In the genomic region with DNA sequence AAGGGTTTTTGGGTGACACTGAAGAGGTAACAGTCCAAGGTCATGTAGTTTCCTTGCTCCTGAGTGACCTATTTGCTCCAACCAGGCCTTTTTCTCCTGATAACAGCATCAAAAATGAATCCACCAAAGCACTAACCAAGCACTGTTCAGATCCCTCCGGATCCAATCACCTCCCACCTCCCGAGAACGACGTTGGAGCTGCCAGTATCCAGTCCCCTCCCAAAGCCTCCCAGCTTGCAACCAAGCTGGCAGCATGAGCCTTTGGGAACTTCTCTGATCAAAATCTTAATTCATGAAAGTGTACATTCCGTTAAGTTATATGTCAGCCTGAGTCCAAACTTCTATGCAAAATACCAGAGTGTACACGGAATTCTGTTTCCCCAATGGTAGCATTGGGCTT, we compare ENCODE assay signal across 21 mouse cellular contexts.
DNase-seq lines count a peak whose midpoint lies in the region; ATAC-seq and TF ChIP-seq lines count a peak whose summit lies in the region.
"Had no signal": no experiment of that assay in that cellular context is flagged by ENCODE, and none has a peak within 500 bp of the region (broad histone marks: within the 10 kb centered on the region; RNA-seq: fewer than 3 reads in every experiment).

No protein-coding gene starts in this region.

- peak; percentile 30 for DNase-seq in forebrain, postnatal 0 days
- peak; percentile 23 for DNase-seq in lung, embryonic 14.5 days
- DNase-seq in lung, postnatal 0 days (ENCODE audit: low spot score) = no peak
- DNase-seq: adrenal gland, adult 2 months; adrenal gland, adult 8-10 months; adrenal gland, postnatal 10 days; adrenal gland, postnatal 14 days; adrenal gland, postnatal 25 days; adrenal gland, postnatal 36 days; B cell, adult 2 months; cerebellum, adult 11 months; cerebellum, adult 11-12 months; cerebellum, adult 18-20 months had no signal

- 30% methylated on average over 6 of the region's 6 CpGs for WGBS in forebrain, embryonic 16.5 days
- 59% methylated on average over 6 of the region's 6 CpGs for WGBS in forebrain, embryonic 12.5 days
- 32% methylated on average over 6 of the region's 6 CpGs for WGBS in forebrain, postnatal 0 days
- WGBS in forebrain, embryonic 13.5 days = 53% methylated on average over 6 of the region's 6 CpGs
- WGBS in lung, embryonic 14.5 days = 25% methylated on average over 6 of the region's 6 CpGs
- 39% methylated on average over 6 of the region's 6 CpGs for WGBS in lung, postnatal 0 days

- H3K9me3 ChIP-seq in forebrain, embryonic 16.5 days (ENCODE audit: control insufficient read depth, low read length) = no peaks in the 10 kb centered on the region
- no peaks in the 10 kb centered on the region for H3K9me3 ChIP-seq in forebrain, embryonic 12.5 days
- H3K9me3 ChIP-seq in forebrain, postnatal 0 days (ENCODE audit: low read length) = no peaks in the 10 kb centered on the region
- no peaks in the 10 kb centered on the region for H3K9me3 ChIP-seq in forebrain, embryonic 13.5 days (replicated peaks)
- no peaks in the 10 kb centered on the region for H3K9me3 ChIP-seq in lung, embryonic 14.5 days (ENCODE audit: low read depth, low read length)
- H3K9me3 ChIP-seq in lung, postnatal 0 days (ENCODE audit: low read length) = no peaks in the 10 kb centered on the region
- H3K9me3 ChIP-seq: G1E had no signal

- no peak overlapping the region for H3K4me3 ChIP-seq in forebrain, embryonic 16.5 days (replicated peaks; ENCODE audit: low read length)
- no peak overlapping the region for H3K4me3 ChIP-seq in forebrain, embryonic 12.5 days (replicated peaks)
- no peak overlapping the region for H3K4me3 ChIP-seq in forebrain, postnatal 0 days (ENCODE audit: low read depth, low read length)
- no peak overlapping the region for H3K4me3 ChIP-seq in forebrain, embryonic 13.5 days
- H3K4me3 ChIP-seq in lung, embryonic 14.5 days (ENCODE audit: low read depth, low read length) = no peak overlapping the region
- H3K4me3 ChIP-seq in lung, postnatal 0 days (ENCODE audit: low read depth, low read length) = no peak overlapping the region

- no peak for TF ChIP-seq CTCF in forebrain, postnatal 0 days (IDR thresholded peaks at IDR 0.05; ENCODE audit: low read depth)
- TF ChIP-seq CTCF in lung, embryonic 14.5 days (IDR thresholded peaks at IDR 0.05; ENCODE audit: low read depth) = no peak
- TF ChIP-seq CTCF in lung, postnatal 0 days (IDR thresholded peaks at IDR 0.05) = no peak

- no peak overlapping the region for H3K27ac ChIP-seq in forebrain, embryonic 16.5 days (ENCODE audit: low read length)
- H3K27ac ChIP-seq in forebrain, embryonic 12.5 days = no peak overlapping the region
- H3K27ac ChIP-seq in forebrain, postnatal 0 days (ENCODE audit: low read depth, low read length) = no peak overlapping the region
- H3K27ac ChIP-seq in forebrain, embryonic 13.5 days = no peak overlapping the region
- H3K27ac ChIP-seq in lung, embryonic 14.5 days (ENCODE audit: low read depth) = no peak overlapping the region
- no peak overlapping the region for H3K27ac ChIP-seq in lung, postnatal 0 days (ENCODE audit: low read length)

- 0 out of 2 replicates have a peak, but pooled peaks cover 3% of the 10 kb centered on the region for H3K4me1 ChIP-seq in forebrain, embryonic 16.5 days (replicated peaks; ENCODE audit: control insufficient read depth, insufficient read depth, low read length)
- no peaks in the 10 kb centered on the region for H3K4me1 ChIP-seq in forebrain, embryonic 12.5 days
- no peaks in the 10 kb centered on the region for H3K4me1 ChIP-seq in forebrain, postnatal 0 days (ENCODE audit: insufficient read depth)
- 0 out of 2 replicates have a peak, but pooled peaks cover 2% of the 10 kb centered on the region for H3K4me1 ChIP-seq in forebrain, embryonic 13.5 days
- no peaks in the 10 kb centered on the region for H3K4me1 ChIP-seq in lung, embryonic 14.5 days (ENCODE audit: insufficient read depth)
- H3K4me1 ChIP-seq in lung, postnatal 0 days (ENCODE audit: insufficient read depth, low read depth, low read length) = no peaks in the 10 kb centered on the region

- ATAC-seq in forebrain, embryonic 16.5 days = peak; percentile 52; the same call in 1 of the 2 replicates
- ATAC-seq in forebrain, embryonic 12.5 days (ENCODE audit: low FRiP score) = no peak
- peak; percentile 77 for ATAC-seq in forebrain, postnatal 0 days
- no peak for ATAC-seq in forebrain, embryonic 13.5 days
- no peak for ATAC-seq in lung, embryonic 14.5 days (ENCODE audit: insufficient read depth)
- ATAC-seq in lung, postnatal 0 days = no peak
- ATAC-seq: activated CD4-positive, CD25-positive, alpha-beta regulatory T cell, adult 4 months; CD4-positive, CD25-positive, alpha-beta regulatory T cell, adult 4 months; Patski had no signal

- no peak overlapping the region for H3K4me2 ChIP-seq in forebrain, embryonic 16.5 days (ENCODE audit: low read length)
- H3K4me2 ChIP-seq in forebrain, embryonic 12.5 days = no peak overlapping the region
- H3K4me2 ChIP-seq in forebrain, postnatal 0 days (ENCODE audit: low read depth) = no peak overlapping the region
- no peak overlapping the region for H3K4me2 ChIP-seq in forebrain, embryonic 13.5 days
- H3K4me2 ChIP-seq in lung, embryonic 14.5 days = no peak overlapping the region
- H3K4me2 ChIP-seq in lung, postnatal 0 days (replicated peaks; ENCODE audit: low read depth, low read length) = no peak overlapping the region

- H3K27me3 ChIP-seq in forebrain, embryonic 16.5 days (replicated peaks; ENCODE audit: control insufficient read depth, insufficient read depth, low read length) = no peaks in the 10 kb centered on the region
- peaks cover 4% of the 10 kb centered on the region; the same call in 1 of the 2 replicates for H3K27me3 ChIP-seq in forebrain, embryonic 12.5 days
- H3K27me3 ChIP-seq in forebrain, postnatal 0 days (ENCODE audit: insufficient read depth, low read length) = no peaks in the 10 kb centered on the region
- H3K27me3 ChIP-seq in forebrain, embryonic 13.5 days = no peaks in the 10 kb centered on the region
- no peaks in the 10 kb centered on the region for H3K27me3 ChIP-seq in lung, embryonic 14.5 days (ENCODE audit: insufficient read depth, low read length)
- no peaks in the 10 kb centered on the region for H3K27me3 ChIP-seq in lung, postnatal 0 days (replicated peaks; ENCODE audit: insufficient read depth, low read length)
- H3K27me3 ChIP-seq: CH12.LX, Patski had no signal

- TF ChIP-seq EP300 in lung, postnatal 0 days (IDR thresholded peaks at IDR 0.05) = no peak

- no peak overlapping the region for H3K9ac ChIP-seq in forebrain, embryonic 16.5 days (replicated peaks; ENCODE audit: low read depth, low read length)
- H3K9ac ChIP-seq in forebrain, embryonic 12.5 days = no peak overlapping the region
- no peak overlapping the region for H3K9ac ChIP-seq in forebrain, postnatal 0 days
- H3K9ac ChIP-seq in forebrain, embryonic 13.5 days = no peak overlapping the region
- H3K9ac ChIP-seq in lung, embryonic 14.5 days = no peak overlapping the region
- H3K9ac ChIP-seq in lung, postnatal 0 days (replicated peaks; ENCODE audit: low read depth) = no peak overlapping the region

- H3K36me3 ChIP-seq in forebrain, embryonic 16.5 days (ENCODE audit: control insufficient read depth, insufficient read depth) = no peaks in the 10 kb centered on the region
- H3K36me3 ChIP-seq in forebrain, embryonic 12.5 days (replicated peaks) = no peaks in the 10 kb centered on the region
- H3K36me3 ChIP-seq in forebrain, postnatal 0 days (ENCODE audit: insufficient read depth) = no peaks in the 10 kb centered on the region
- no peaks in the 10 kb centered on the region for H3K36me3 ChIP-seq in forebrain, embryonic 13.5 days (ENCODE audit: poor library complexity, severe bottlenecking)
- H3K36me3 ChIP-seq in lung, embryonic 14.5 days (ENCODE audit: insufficient read depth) = no peaks in the 10 kb centered on the region
- no peaks in the 10 kb centered on the region for H3K36me3 ChIP-seq in lung, postnatal 0 days (ENCODE audit: insufficient read depth, low read length)
- H3K36me3 ChIP-seq: G1E had no signal

Comparison
In these comparisons a context has a peak if more than half of its experiments do, and no peak if none do; other contexts are left out.
1. ATAC-seq: peak in forebrain, embryonic 16.5 days (single experiment) and forebrain, postnatal 0 days (single experiment); none in forebrain, embryonic 12.5 days (single experiment), forebrain, embryonic 13.5 days (single experiment), lung, embryonic 14.5 days (single experiment) and lung, postnatal 0 days (single experiment).